ENCODE assay signal across 7 mouse cellular contexts in genomic region chr14:118436791-118437155, GRCm38 (mm10).
DNase-seq lines count a peak whose midpoint lies in the region; ATAC-seq and TF ChIP-seq lines count a peak whose summit lies in the region.

No protein-coding gene starts in this region.

- TF ChIP-seq CTCF in stomach, postnatal 0 days (IDR thresholded peaks at IDR 0.05; ENCODE audit: low read depth) = peak; percentile 48

- H3K9ac ChIP-seq in heart, embryonic 13.5 days = peak overlapping the region; percentile 72
- peak overlapping the region; percentile 50 for H3K9ac ChIP-seq in stomach, postnatal 0 days (ENCODE audit: low read length)

- under 1% methylated on average over 31 of the region's 31 CpGs for WGBS in heart, embryonic 13.5 days
- WGBS in stomach, postnatal 0 days = 0% methylated on average over 24 of the region's 31 CpGs

- H3K4me2 ChIP-seq in heart, embryonic 13.5 days = peak overlapping the region; percentile 85
- peak overlapping the region; percentile 78 for H3K4me2 ChIP-seq in stomach, postnatal 0 days (replicated peaks; ENCODE audit: low read depth)

- H3K36me3 ChIP-seq in heart, embryonic 13.5 days = no peaks in the 10 kb centered on the region
- no peaks in the 10 kb centered on the region for H3K36me3 ChIP-seq in stomach, postnatal 0 days (ENCODE audit: control insufficient read depth, insufficient read depth, low read length)

- H3K9me3 ChIP-seq in heart, embryonic 13.5 days = no peaks in the 10 kb centered on the region
- H3K9me3 ChIP-seq in stomach, postnatal 0 days (ENCODE audit: control insufficient read depth, low read length) = no peaks in the 10 kb centered on the region

- peaks cover 83% of the 10 kb centered on the region for H3K27me3 ChIP-seq in heart, embryonic 13.5 days (replicated peaks)
- peaks cover 5% of the 10 kb centered on the region; the same call in 1 of the 2 replicates for H3K27me3 ChIP-seq in stomach, postnatal 0 days (ENCODE audit: control insufficient read depth, insufficient read depth, low read length)

- peak; percentile 31; the same call in 1 of the 2 replicates for ATAC-seq in heart, embryonic 13.5 days (ENCODE audit: extremely low read depth, insufficient number of reproducible peaks, low FRiP score, low TSS enrichment)
- ATAC-seq in megakaryocyte-erythroid progenitor cell, adult 5-6 weeks (replicated peaks; ENCODE audit: low FRiP score, low TSS enrichment, poor library complexity, severe bottlenecking) = peak; percentile 72
- ATAC-seq in stomach, postnatal 0 days (ENCODE audit: low FRiP score, low TSS enrichment) = peak; percentile 72

- TF ChIP-seq EP300 in stomach, postnatal 0 days (optimal IDR thresholded peaks at IDR 0.05) = no peak

- H3K4me3 ChIP-seq in heart, embryonic 13.5 days = peak overlapping the region; percentile 59
- H3K4me3 ChIP-seq in stomach, postnatal 0 days (ENCODE audit: low read depth, low read length) = peak overlapping the region; percentile 46

- peaks cover 14% of the 10 kb centered on the region; the same call in 1 of the 2 replicates for H3K4me1 ChIP-seq in heart, embryonic 13.5 days
- 0 out of 2 replicates have a peak, but pooled peaks cover 2% of the 10 kb centered on the region for H3K4me1 ChIP-seq in stomach, postnatal 0 days (replicated peaks; ENCODE audit: control insufficient read depth, insufficient read depth)

- peak; percentile 8 for DNase-seq in testis, postnatal 14 days (ENCODE audit: low spot score)
- DNase-seq in testis, postnatal 10 days (ENCODE audit: low spot score) = no peak
- DNase-seq in embryo, embryonic 9.5 days (ENCODE audit: extremely low spot score) = peak; percentile 80
- peak; percentile 35 for DNase-seq in kidney, postnatal 10 days
- no peak for DNase-seq in stomach, postnatal 0 days (ENCODE audit: low spot score)

- H3K27ac ChIP-seq in heart, embryonic 13.5 days (replicated peaks) = no peak overlapping the region
- H3K27ac ChIP-seq in stomach, postnatal 0 days (replicated peaks) = no peak overlapping the region

Comparison
In these comparisons a context has a peak if more than half of its experiments do, and no peak if none do; other contexts are left out.
1. DNase-seq: peak in testis, postnatal 14 days (single experiment), embryo, embryonic 9.5 days (single experiment) and kidney, postnatal 10 days (single experiment); none in testis, postnatal 10 days (single experiment) and stomach, postnatal 0 days (single experiment).
2. Peak in every context shown above with its lines, with median percentiles within 50 percentile points of each other: ATAC-seq.